Mouse (Mus musculus): ENCODE results near the gene Bpifa6. TPM values are rescaled to one million over a fixed set of nuclear protein-coding genes. Genes with fewer than 3 reads are reported as not detected.

The Bpifa6 gene
- polyA plus RNA-seq, 1 experiment from 2014 or later = not detected

GRCm38 (mm10) chr2:153953836-153954235 lies 20.9 kb upstream of the Bpifa6 start:
- no peak overlapping the region for H3K9ac ChIP-seq (ENCODE audit: low read depth, low read length)
- 10% methylated on average over 6 of the region's 6 CpGs for WGBS
- no peaks in the 10 kb centered on the region for H3K27me3 ChIP-seq (replicated peaks; ENCODE audit: control insufficient read depth, insufficient read depth, low read length)
- peak overlapping the region; percentile 38 for H3K4me2 ChIP-seq (ENCODE audit: low read length)
- no peaks in the 10 kb centered on the region for H3K36me3 ChIP-seq (ENCODE audit: control insufficient read depth, insufficient read depth, low read length)
- no peaks in the 10 kb centered on the region for H3K9me3 ChIP-seq (ENCODE audit: control insufficient read depth, low read length)
- H3K4me3 ChIP-seq (ENCODE audit: low read length) = no peak overlapping the region
- ATAC-seq = 0 out of 2 replicates have a peak, but pooled peaks have one; percentile 17
- no peaks in the 10 kb centered on the region; the same call in 1 of the 2 replicates for H3K4me1 ChIP-seq (ENCODE audit: control insufficient read depth, insufficient read depth, low read depth, low read length)
- H3K27ac ChIP-seq (ENCODE audit: low read depth, low read length) = no peak overlapping the region

GRCm38 (mm10) chr2:153962821-153963331 lies 11.9 kb upstream of the Bpifa6 start:
- 78% methylated on average over 4 of the region's 4 CpGs for whole genome bisulfite sequencing
- no peak overlapping the region for H3K4me3 ChIP-seq (ENCODE audit: low read length)
- H3K9ac ChIP-seq (ENCODE audit: low read depth, low read length) = no peak overlapping the region
- no peak overlapping the region for H3K27ac ChIP-seq (ENCODE audit: low read depth, low read length)
- no peaks in the 10 kb centered on the region for H3K36me3 ChIP-seq (ENCODE audit: control insufficient read depth, insufficient read depth, low read length)
- H3K4me2 ChIP-seq (ENCODE audit: low read length) = no peak overlapping the region
- H3K9me3 ChIP-seq (ENCODE audit: control insufficient read depth, low read length) = no peaks in the 10 kb centered on the region
- no peaks in the 10 kb centered on the region for H3K27me3 ChIP-seq (replicated peaks; ENCODE audit: control insufficient read depth, insufficient read depth, low read length)
- no peaks in the 10 kb centered on the region for H3K4me1 ChIP-seq (ENCODE audit: control insufficient read depth, insufficient read depth, low read depth, low read length)
- no peak for ATAC-seq

GRCm38 (mm10) chr2:153963334-153963733 lies 11.4 kb upstream of the Bpifa6 start:
- WGBS = 82% methylated on average over 1 of the region's 1 CpGs
- H3K36me3 ChIP-seq (ENCODE audit: control insufficient read depth, insufficient read depth, low read length) = no peaks in the 10 kb centered on the region
- ATAC-seq = no peak
- no peaks in the 10 kb centered on the region for H3K4me1 ChIP-seq (ENCODE audit: control insufficient read depth, insufficient read depth, low read depth, low read length)
- no peak overlapping the region for H3K9ac ChIP-seq (ENCODE audit: low read depth, low read length)
- no peak overlapping the region for H3K4me2 ChIP-seq (ENCODE audit: low read length)
- no peaks in the 10 kb centered on the region for H3K9me3 ChIP-seq (ENCODE audit: control insufficient read depth, low read length)
- no peaks in the 10 kb centered on the region for H3K27me3 ChIP-seq (replicated peaks; ENCODE audit: control insufficient read depth, insufficient read depth, low read length)
- H3K4me3 ChIP-seq (ENCODE audit: low read length) = no peak overlapping the region
- no peak overlapping the region for H3K27ac ChIP-seq (ENCODE audit: low read depth, low read length)

- WGBS = 56% methylated on average over 5 of the region's 5 CpGs
- ATAC-seq = no peak
- Histone ChIP-seq H3K36me3 (ENCODE audit: control insufficient read depth, insufficient read depth, low read length) (no peaks in the 10 kb centered on the region), H3K27me3 (replicated peaks; ENCODE audit: control insufficient read depth, insufficient read depth, low read length) (no peaks in the 10 kb centered on the region), H3K4me3 (ENCODE audit: low read length) (no peak overlapping the region), H3K9ac (ENCODE audit: low read depth, low read length) (no peak overlapping the region), H3K9me3 (ENCODE audit: control insufficient read depth, low read length) (no peaks in the 10 kb centered on the region), H3K4me1 (ENCODE audit: control insufficient read depth, insufficient read depth, low read depth, low read length) (no peaks in the 10 kb centered on the region), H3K4me2 (ENCODE audit: low read length) (no peak overlapping the region), H3K27ac (ENCODE audit: low read depth, low read length) (no peak overlapping the region)
Observed at GRCm38 (mm10) chr2:153970221-153970620, 4.5 kb upstream of the Bpifa6 start.

- Histone ChIP-seq H3K9ac (ENCODE audit: low read depth, low read length) (no peak overlapping the region), H3K4me1 (ENCODE audit: control insufficient read depth, insufficient read depth, low read depth, low read length) (no peaks in the 10 kb centered on the region), H3K4me3 (ENCODE audit: low read length) (no peak overlapping the region), H3K27me3 (replicated peaks; ENCODE audit: control insufficient read depth, insufficient read depth, low read length) (no peaks in the 10 kb centered on the region), H3K9me3 (ENCODE audit: control insufficient read depth, low read length) (no peaks in the 10 kb centered on the region), H3K36me3 (ENCODE audit: control insufficient read depth, insufficient read depth, low read length) (no peaks in the 10 kb centered on the region), H3K27ac (ENCODE audit: low read depth, low read length) (no peak overlapping the region), H3K4me2 (ENCODE audit: low read length) (no peak overlapping the region)
- ATAC-seq = no peak
- 4% methylated on average over 7 of the region's 7 CpGs for WGBS
Observed at GRCm38 (mm10) chr2:153995770-153996169, 21.0 kb downstream of the Bpifa6 start.

- Histone ChIP-seq H3K36me3 (ENCODE audit: control insufficient read depth, insufficient read depth, low read length) (no peaks in the 10 kb centered on the region), H3K27ac (ENCODE audit: low read depth, low read length) (no peak overlapping the region), H3K27me3 (replicated peaks; ENCODE audit: control insufficient read depth, insufficient read depth, low read length) (no peaks in the 10 kb centered on the region), H3K9ac (ENCODE audit: low read depth, low read length) (no peak overlapping the region), H3K4me1 (ENCODE audit: control insufficient read depth, insufficient read depth, low read depth, low read length) (no peaks in the 10 kb centered on the region), H3K9me3 (ENCODE audit: control insufficient read depth, low read length) (no peaks in the 10 kb centered on the region), H3K4me2 (ENCODE audit: low read length) (no peak overlapping the region), H3K4me3 (ENCODE audit: low read length) (no peak overlapping the region)
- 77% methylated on average over 3 of the region's 3 CpGs for WGBS
- ATAC-seq = no peak
Observed at GRCm38 (mm10) chr2:154000501-154000900, 25.8 kb downstream of the Bpifa6 start.

- H3K4me3 ChIP-seq (ENCODE audit: low read length) = no peak overlapping the region
- H3K9ac ChIP-seq (ENCODE audit: low read depth, low read length) = no peak overlapping the region
- no peaks in the 10 kb centered on the region for H3K36me3 ChIP-seq (ENCODE audit: control insufficient read depth, insufficient read depth, low read length)
- no peak for ATAC-seq
- H3K9me3 ChIP-seq (ENCODE audit: control insufficient read depth, low read length) = no peaks in the 10 kb centered on the region
- no peaks in the 10 kb centered on the region for H3K27me3 ChIP-seq (replicated peaks; ENCODE audit: control insufficient read depth, insufficient read depth, low read length)
- H3K4me2 ChIP-seq (ENCODE audit: low read length) = no peak overlapping the region
- no peak overlapping the region for H3K27ac ChIP-seq (ENCODE audit: low read depth, low read length)
- no peaks in the 10 kb centered on the region for H3K4me1 ChIP-seq (ENCODE audit: control insufficient read depth, insufficient read depth, low read depth, low read length)
Observed at GRCm38 (mm10) chr2:154001056-154001455, 26.3 kb downstream of the Bpifa6 start.

- Histone ChIP-seq H3K4me2 (ENCODE audit: low read length) (no peak overlapping the region), H3K4me3 (ENCODE audit: low read length) (no peak overlapping the region), H3K27me3 (replicated peaks; ENCODE audit: control insufficient read depth, insufficient read depth, low read length) (no peaks in the 10 kb centered on the region), H3K27ac (ENCODE audit: low read depth, low read length) (no peak overlapping the region), H3K36me3 (ENCODE audit: control insufficient read depth, insufficient read depth, low read length) (no peaks in the 10 kb centered on the region), H3K9ac (ENCODE audit: low read depth, low read length) (no peak overlapping the region), H3K4me1 (ENCODE audit: control insufficient read depth, insufficient read depth, low read depth, low read length) (no peaks in the 10 kb centered on the region), H3K9me3 (ENCODE audit: control insufficient read depth, low read length) (no peaks in the 10 kb centered on the region)
- no peak for ATAC-seq
- WGBS = 30% methylated on average over 1 of the region's 1 CpGs
Observed at GRCm38 (mm10) chr2:154004456-154004855, 29.7 kb downstream of the Bpifa6 start.

GRCm38 (mm10) chr2:154005094-154005493 lies 30.3 kb downstream of the Bpifa6 start:
- H3K4me2 ChIP-seq (ENCODE audit: low read length) = no peak overlapping the region
- no peaks in the 10 kb centered on the region for H3K27me3 ChIP-seq (replicated peaks; ENCODE audit: control insufficient read depth, insufficient read depth, low read length)
- H3K4me1 ChIP-seq (ENCODE audit: control insufficient read depth, insufficient read depth, low read depth, low read length) = no peaks in the 10 kb centered on the region
- no peak for ATAC-seq
- no peaks in the 10 kb centered on the region for H3K36me3 ChIP-seq (ENCODE audit: control insufficient read depth, insufficient read depth, low read length)
- no peak overlapping the region for H3K4me3 ChIP-seq (ENCODE audit: low read length)
- WGBS = 95% methylated on average over 1 of the region's 1 CpGs
- H3K9ac ChIP-seq (ENCODE audit: low read depth, low read length) = no peak overlapping the region
- no peak overlapping the region for H3K27ac ChIP-seq (ENCODE audit: low read depth, low read length)
- no peaks in the 10 kb centered on the region for H3K9me3 ChIP-seq (ENCODE audit: control insufficient read depth, low read length)

GRCm38 (mm10) chr2:154005734-154006133 lies 31.0 kb downstream of the Bpifa6 start:
- Histone ChIP-seq H3K4me2 (ENCODE audit: low read length) (no peak overlapping the region), H3K9ac (ENCODE audit: low read depth, low read length) (no peak overlapping the region), H3K9me3 (ENCODE audit: control insufficient read depth, low read length) (no peaks in the 10 kb centered on the region), H3K4me1 (ENCODE audit: control insufficient read depth, insufficient read depth, low read depth, low read length) (no peaks in the 10 kb centered on the region), H3K4me3 (ENCODE audit: low read length) (no peak overlapping the region), H3K27ac (ENCODE audit: low read depth, low read length) (no peak overlapping the region), H3K27me3 (replicated peaks; ENCODE audit: control insufficient read depth, insufficient read depth, low read length) (no peaks in the 10 kb centered on the region), H3K36me3 (ENCODE audit: control insufficient read depth, insufficient read depth, low read length) (no peaks in the 10 kb centered on the region)
- 94% methylated on average over 2 of the region's 4 CpGs for WGBS
- ATAC-seq = no peak
